Mouse (Mus musculus) embryonic facial prominence, embryonic 11.5 days (tissue): ENCODE measurements at regions not wholly inside any gene's neighbourhood (a gene's known extent, or its start where the extent isn't known, plus 50 kb on each side); places are given as distances from the start of the nearest gene placed in this dataset.

Experiments used
- ATAC-seq: fragments of 200-750 bp; cut with Nextera tagmentation; replicated peaks from 2 replicates; pipeline ENCODE4 v1.8.0; 2017; ENCODE audit warnings: low read depth; ENCODE audit not compliant: insufficient number of reproducible peaks, low FRiP score, low TSS enrichment
- DNase-seq: peaks from one replicate; pipeline ENCODE4 v3.0.0-alpha.2; 2015; ENCODE audit warnings: low spot score
- H3K27ac ChIP-seq: fragments of 300-500 bp; sonication (generic); replicated peaks from 2 replicates; pipeline ENCODE4 v1.5.1; 2014; ENCODE audit warnings: mild to moderate bottlenecking, low read depth, low read length, control low read depth
- H3K27me3 ChIP-seq: fragments of 300-500 bp; sonication (generic); 2 replicates; pipeline ENCODE4 v1.6.1; 2014; ENCODE audit warnings: mild to moderate bottlenecking, low read length, moderate library complexity, mixed read lengths; ENCODE audit not compliant: control insufficient read depth, insufficient read depth
- H3K36me3 ChIP-seq: fragments of 300-500 bp; sonication (generic); replicated peaks from 2 replicates; pipeline ENCODE4 v1.6.1; 2014; ENCODE audit warnings: low read depth, mild to moderate bottlenecking, low read length, moderate library complexity, mixed read lengths; ENCODE audit not compliant: control insufficient read depth, insufficient read depth
- H3K4me1 ChIP-seq: fragments of 300-500 bp; sonication (generic); 2 replicates; pipeline ENCODE4 v1.6.1; 2014; ENCODE audit warnings: low read length, mixed read lengths; ENCODE audit not compliant: control insufficient read depth, insufficient read depth
- H3K4me2 ChIP-seq: fragments of 300-500 bp; sonication (generic); 2 replicates; pipeline ENCODE4 v1.6.1; 2014; ENCODE audit warnings: low read depth, mild to moderate bottlenecking, control low read depth, low read length, moderate library complexity
- H3K4me3 ChIP-seq: fragments of 300-500 bp; sonication (generic); 2 replicates; pipeline ENCODE4 v1.5.1; 2014; ENCODE audit warnings: low read depth, low read length, control low read depth
- H3K9ac ChIP-seq: fragments of 300-500 bp; sonication (generic); replicated peaks from 2 replicates; pipeline ENCODE4 v1.6.1; 2014; ENCODE audit warnings: mild to moderate bottlenecking, control low read depth, low read length
- H3K9me3 ChIP-seq: fragments of 300-500 bp; sonication (generic); replicated peaks from 2 replicates; pipeline ENCODE4 v1.6.1; 2016; ENCODE audit warnings: mild to moderate bottlenecking, low read length, inconsistent platforms, mixed read lengths; ENCODE audit not compliant: control insufficient read depth
- WGBS: fragments of 180-500 bp; shearing (Covaris S2); extraction: QIAGEN DNeasy Blood & Tissue Kit; methylation state at CpG from one replicate; pipeline ENCODE4 v1.1.7; 2014; 5-methylcytosine and 5-hydroxymethylcytosine counted together

DNA sequence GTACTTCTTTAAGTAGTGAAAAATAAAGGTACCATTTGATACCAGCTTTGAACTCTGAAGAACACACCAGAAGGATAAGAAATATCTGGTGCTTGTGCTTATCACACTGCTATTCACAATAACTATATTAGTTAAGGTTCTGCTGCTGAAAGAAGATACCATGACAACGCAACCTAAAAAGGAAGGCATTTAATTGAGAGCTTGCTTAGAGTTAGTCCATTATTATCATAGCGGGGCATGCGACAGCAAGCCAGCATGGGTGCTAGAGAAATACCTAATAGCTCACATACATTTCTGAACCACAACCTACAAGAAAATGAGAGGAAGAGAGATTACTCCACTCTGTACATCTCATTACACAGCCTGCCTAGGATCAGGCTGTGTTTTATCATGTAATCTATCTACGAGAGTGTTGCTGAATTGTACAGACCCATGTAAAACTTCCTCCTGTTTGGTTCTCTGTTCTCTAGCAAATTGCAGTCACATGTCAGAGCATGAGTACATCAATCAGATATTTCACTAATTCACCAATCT, 258.3 kb upstream of the B430305J03Rik start:
- no peaks in the 10 kb centered on the region for H3K4me1 ChIP-seq
- no peaks in the 10 kb centered on the region for H3K27me3 ChIP-seq
- no peak overlapping the region for H3K4me3 ChIP-seq
- no peak overlapping the region for H3K27ac ChIP-seq
- H3K9me3 ChIP-seq: no peaks in the 10 kb centered on the region
- WGBS: 81% methylated on average over 4 of the region's 4 CpGs
- DNase-seq (no peak), ATAC-seq (no peak)
- no peaks in the 10 kb centered on the region for H3K36me3 ChIP-seq
- no peak overlapping the region for H3K9ac ChIP-seq
- H3K4me2 ChIP-seq: no peak overlapping the region

DNA sequence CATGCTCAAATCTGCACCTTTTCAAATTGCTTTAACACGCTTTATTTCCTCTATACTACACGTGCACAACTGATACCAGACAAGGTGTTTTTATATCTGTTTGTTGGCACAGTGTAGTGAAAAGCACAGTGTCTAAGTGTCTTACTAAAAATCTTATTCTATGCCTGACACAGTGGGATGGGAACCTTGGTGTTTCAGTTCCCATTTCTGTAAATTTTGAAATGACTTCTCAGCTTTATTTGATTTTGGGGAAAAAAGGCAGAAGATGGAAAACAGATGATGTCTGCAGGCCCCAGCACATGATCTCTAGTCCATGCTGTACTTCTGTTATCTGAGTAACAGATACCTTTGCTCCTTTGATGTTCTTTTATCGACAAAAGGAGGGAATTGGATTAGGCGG, 239.7 kb upstream of the B430305J03Rik start:
- ATAC-seq (no peak), DNase-seq (no peak)
- Histone ChIP-seq H3K27ac (no peak overlapping the region), H3K9me3 (no peaks in the 10 kb centered on the region), H3K9ac (no peak overlapping the region), H3K4me3 (no peak overlapping the region), H3K36me3 (no peaks in the 10 kb centered on the region), H3K4me2 (no peak overlapping the region), H3K27me3 (no peaks in the 10 kb centered on the region), H3K4me1 (no peaks in the 10 kb centered on the region)
- whole genome bisulfite sequencing: 74% methylated on average over 4 of the region's 4 CpGs

DNA sequence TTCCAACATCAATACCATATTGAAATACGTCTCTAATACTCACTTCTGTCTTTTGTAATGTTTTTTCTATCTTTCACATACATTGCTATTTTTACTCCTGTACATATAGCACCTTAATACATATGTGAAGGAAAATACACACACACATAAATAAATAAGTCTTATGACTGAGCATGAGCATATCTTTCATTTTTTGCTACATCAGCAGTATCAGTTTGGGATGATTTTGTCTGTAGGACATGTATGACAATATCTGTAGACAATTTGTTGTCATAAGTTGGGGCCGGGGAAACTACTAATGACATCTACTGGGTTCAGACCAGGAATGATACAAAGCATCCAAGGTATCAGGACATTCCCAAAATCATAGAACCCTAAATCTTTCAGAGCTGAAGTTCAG, 237.1 kb upstream of the B430305J03Rik start:
- WGBS: 82% methylated on average over 2 of the region's 2 CpGs
- no peak for DNase-seq
- Histone ChIP-seq H3K36me3 (no peaks in the 10 kb centered on the region), H3K4me1 (no peaks in the 10 kb centered on the region), H3K4me3 (no peak overlapping the region), H3K27ac (no peak overlapping the region), H3K9me3 (no peaks in the 10 kb centered on the region), H3K4me2 (no peak overlapping the region), H3K9ac (no peak overlapping the region), H3K27me3 (no peaks in the 10 kb centered on the region)
- no peak for ATAC-seq

DNA sequence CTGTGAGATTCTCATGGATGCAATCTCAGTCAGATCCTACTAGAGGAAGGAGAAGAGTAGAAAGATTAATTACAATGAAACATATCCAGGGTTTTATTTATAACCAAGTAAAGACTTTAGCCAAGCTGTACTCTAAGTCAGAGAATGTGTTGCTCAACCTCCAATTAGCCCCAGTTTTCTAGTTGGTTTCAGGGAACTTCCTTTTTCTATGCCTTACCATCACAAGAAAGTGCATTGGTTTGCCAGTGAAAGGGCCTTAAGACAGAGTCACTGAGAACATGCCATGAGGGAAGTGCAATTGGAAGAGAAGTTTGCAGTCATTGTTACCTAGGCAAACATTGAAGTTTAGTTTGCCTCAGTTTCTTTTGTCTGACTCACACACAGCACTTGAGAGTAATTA, 229.8 kb upstream of the B430305J03Rik start:
- ATAC-seq: no peak
- Histone ChIP-seq H3K9ac (no peak overlapping the region), H3K4me3 (no peak overlapping the region)

DNA sequence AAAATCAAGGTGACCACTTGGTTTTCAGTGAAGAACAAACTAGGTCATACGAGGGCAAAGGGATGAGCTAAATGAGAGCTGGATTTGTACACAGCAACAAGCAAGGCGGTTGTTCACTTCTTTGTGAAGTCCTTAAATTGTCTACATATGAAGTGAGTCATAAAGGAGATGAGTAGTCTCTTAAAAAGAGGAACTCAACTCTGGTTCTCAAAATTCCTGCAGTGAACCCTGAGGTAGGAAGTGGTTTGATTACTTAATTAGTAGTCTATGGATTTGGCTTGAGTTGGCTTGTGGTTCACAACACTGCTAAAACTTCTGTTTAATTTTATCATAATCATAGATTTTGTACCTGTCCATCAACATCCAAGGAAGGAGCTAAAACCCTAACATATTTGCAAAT, 226.6 kb upstream of the B430305J03Rik start:
- no peak for DNase-seq
- Histone ChIP-seq H3K9me3 (no peaks in the 10 kb centered on the region), H3K4me2 (no peak overlapping the region), H3K27me3 (no peaks in the 10 kb centered on the region), H3K36me3 (no peaks in the 10 kb centered on the region), H3K9ac (no peak overlapping the region), H3K27ac (no peak overlapping the region), H3K4me1 (no peaks in the 10 kb centered on the region), H3K4me3 (no peak overlapping the region)
- WGBS: 86% methylated on average over 2 of the region's 2 CpGs
- no peak for ATAC-seq

More for the DNA sequence above, 229.8 kb upstream of the B430305J03Rik start:
- no peak overlapping the region for H3K4me2 ChIP-seq
- no peaks in the 10 kb centered on the region for H3K9me3 ChIP-seq
- H3K36me3 ChIP-seq: no peaks in the 10 kb centered on the region
- H3K4me1 ChIP-seq: no peaks in the 10 kb centered on the region
- no peak for DNase-seq
- H3K27me3 ChIP-seq: no peaks in the 10 kb centered on the region
- H3K27ac ChIP-seq: no peak overlapping the region

DNA sequence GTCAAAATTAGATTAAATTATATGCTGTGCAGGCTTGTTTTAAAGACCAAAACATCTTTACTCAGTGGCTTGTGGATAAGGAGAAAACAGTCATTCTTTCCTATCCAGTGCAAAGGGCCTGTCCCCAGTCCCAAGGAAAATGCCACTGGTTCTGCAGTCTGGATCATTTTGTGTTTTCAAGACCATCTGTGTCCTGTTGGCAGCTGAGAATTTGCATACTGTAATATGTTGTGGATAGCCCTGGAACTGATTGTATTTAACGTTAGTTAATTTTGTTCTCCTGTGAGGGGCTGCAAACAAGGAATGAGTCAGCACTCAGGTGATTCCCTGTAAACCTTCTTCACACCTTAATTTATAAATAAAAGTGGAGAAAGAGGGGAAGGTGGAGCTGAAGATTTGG, 217.9 kb upstream of the B430305J03Rik start:
- Histone ChIP-seq H3K27me3 (no peaks in the 10 kb centered on the region), H3K4me2 (no peak overlapping the region), H3K27ac (no peak overlapping the region), H3K36me3 (no peaks in the 10 kb centered on the region), H3K4me3 (no peak overlapping the region), H3K9me3 (no peaks in the 10 kb centered on the region), H3K4me1 (no peaks in the 10 kb centered on the region), H3K9ac (no peak overlapping the region)
- DNase-seq (no peak), ATAC-seq (no peak)
- WGBS: 76% methylated on average over 1 of the region's 1 CpGs

DNA sequence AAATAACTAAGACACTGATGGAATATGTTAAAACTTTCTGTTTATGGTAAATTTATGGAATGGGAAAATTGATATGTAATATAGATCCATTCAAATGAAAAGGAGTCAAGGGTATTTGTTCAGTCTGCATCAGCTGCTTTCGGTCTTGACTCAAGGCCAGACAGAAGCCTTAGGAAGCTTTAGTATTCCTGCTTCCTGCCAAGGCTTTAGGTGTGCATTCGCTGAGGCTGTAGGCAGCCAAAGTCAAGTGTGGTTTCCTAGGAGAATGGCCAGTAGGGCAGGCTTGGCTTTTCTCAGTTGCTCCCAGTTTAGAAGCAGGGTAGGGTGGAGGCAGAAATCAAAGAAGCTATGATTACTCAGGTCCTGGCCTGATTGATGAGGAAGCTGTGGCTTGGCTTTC, 217.2 kb upstream of the B430305J03Rik start:
- ATAC-seq (no peak), DNase-seq (no peak)
- no peaks in the 10 kb centered on the region for H3K36me3 ChIP-seq
- no peak overlapping the region for H3K9ac ChIP-seq
- WGBS: 88% methylated on average over 2 of the region's 2 CpGs
- H3K4me3 ChIP-seq: no peak overlapping the region
- no peaks in the 10 kb centered on the region for H3K4me1 ChIP-seq
- no peak overlapping the region for H3K27ac ChIP-seq
- H3K9me3 ChIP-seq: no peaks in the 10 kb centered on the region
- no peak overlapping the region for H3K4me2 ChIP-seq
- no peaks in the 10 kb centered on the region for H3K27me3 ChIP-seq

DNA sequence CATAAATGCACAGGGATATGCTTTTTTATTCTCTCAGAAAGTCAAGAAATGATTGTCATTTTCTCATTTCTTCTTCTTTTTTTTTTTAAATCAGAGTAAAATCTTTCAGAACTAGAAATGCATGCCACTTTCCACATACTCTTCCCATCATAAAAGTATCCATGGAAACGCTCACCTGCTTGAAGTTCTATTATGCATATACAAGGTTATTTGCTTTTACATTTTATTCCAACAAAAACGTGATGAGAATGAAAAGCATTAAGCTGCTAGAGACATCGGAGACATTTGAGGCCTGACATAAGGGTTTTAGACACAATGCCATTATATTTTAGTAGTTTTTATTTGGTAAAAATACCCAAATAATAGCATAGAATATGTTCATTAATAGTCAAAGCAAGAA, 214.5 kb upstream of the B430305J03Rik start:
- no peak for ATAC-seq
- Histone ChIP-seq H3K4me2 (no peak overlapping the region), H3K4me1 (no peaks in the 10 kb centered on the region), H3K36me3 (no peaks in the 10 kb centered on the region), H3K9me3 (no peaks in the 10 kb centered on the region), H3K4me3 (no peak overlapping the region), H3K9ac (no peak overlapping the region), H3K27ac (no peak overlapping the region), H3K27me3 (no peaks in the 10 kb centered on the region)
- WGBS: 79% methylated on average over 3 of the region's 3 CpGs
- DNase-seq: no peak
